Mouse (Mus musculus): Measurements from ENCODE around the gene Ccnf. TPM values are rescaled to one million over a fixed set of nuclear protein-coding genes. Genes with fewer than 3 reads are reported as not detected.

The Ccnf gene
- polyA plus RNA-seq, 1 experiment from 2014 or later, result 42.2 TPM

GRCm38 (mm10) chr17:24236921-24237320 is 14.4 kb downstream of the Ccnf start:
- no peak for DNase-seq (ENCODE audit: low spot score)
- H3K9me3 ChIP-seq (ENCODE audit: control insufficient read depth, low read length), result no peaks in the 10 kb centered on the region
- no peak for ATAC-seq (ENCODE audit: low read depth)
- H3K4me1 ChIP-seq (ENCODE audit: control insufficient read depth, insufficient read depth, low read length), result no peaks in the 10 kb centered on the region
- no peak overlapping the region for H3K9ac ChIP-seq (ENCODE audit: low read depth, low read length)
- peaks cover 100% of the 10 kb centered on the region for H3K36me3 ChIP-seq (ENCODE audit: control insufficient read depth, insufficient read depth, low read length)
- no peaks in the 10 kb centered on the region for H3K27me3 ChIP-seq (replicated peaks; ENCODE audit: control insufficient read depth, insufficient read depth, low read length)
- no peak overlapping the region for H3K4me3 ChIP-seq (ENCODE audit: low read depth, low read length)
- H3K27ac ChIP-seq (replicated peaks; ENCODE audit: low read depth, low read length), result no peak overlapping the region
- WGBS, result 96% methylated on average over 7 of the region's 7 CpGs
- no peak overlapping the region for H3K4me2 ChIP-seq (ENCODE audit: low read depth, low read length)

DNA sequence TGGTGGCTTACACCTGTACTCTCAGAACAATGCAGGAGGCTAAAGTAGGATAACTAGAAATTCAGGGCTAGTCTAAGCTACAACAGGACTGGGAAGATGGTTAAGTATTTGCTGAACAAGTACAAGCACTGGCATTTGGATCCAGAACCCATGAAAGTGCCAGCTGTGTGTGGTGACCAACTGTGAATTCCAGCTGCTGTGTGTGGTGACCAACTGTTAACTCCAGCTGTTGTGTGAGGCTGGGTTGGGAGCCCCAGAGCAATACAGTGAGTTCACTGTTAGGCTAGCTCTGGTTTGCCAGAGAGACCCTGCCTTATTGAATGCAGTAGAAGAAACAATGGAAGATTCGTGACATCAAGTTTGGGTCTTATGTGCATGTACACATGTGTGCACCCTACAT is 14.8 kb downstream of the Ccnf start:
- 94% methylated on average over 1 of the region's 1 CpGs for WGBS
- H3K4me3 ChIP-seq (ENCODE audit: low read depth, low read length), result no peak overlapping the region
- H3K27me3 ChIP-seq (replicated peaks; ENCODE audit: control insufficient read depth, insufficient read depth, low read length), result no peaks in the 10 kb centered on the region
- H3K4me2 ChIP-seq (ENCODE audit: low read depth, low read length), result no peak overlapping the region
- ATAC-seq (ENCODE audit: low read depth) (no peak), DNase-seq (ENCODE audit: low spot score) (no peak)
- no peak overlapping the region for H3K27ac ChIP-seq (replicated peaks; ENCODE audit: low read depth, low read length)
- peaks cover 99% of the 10 kb centered on the region for H3K36me3 ChIP-seq (ENCODE audit: control insufficient read depth, insufficient read depth, low read length)
- H3K9me3 ChIP-seq (ENCODE audit: control insufficient read depth, low read length), result no peaks in the 10 kb centered on the region
- no peak overlapping the region for H3K9ac ChIP-seq (ENCODE audit: low read depth, low read length)
- no peaks in the 10 kb centered on the region for H3K4me1 ChIP-seq (ENCODE audit: control insufficient read depth, insufficient read depth, low read length)

DNA sequence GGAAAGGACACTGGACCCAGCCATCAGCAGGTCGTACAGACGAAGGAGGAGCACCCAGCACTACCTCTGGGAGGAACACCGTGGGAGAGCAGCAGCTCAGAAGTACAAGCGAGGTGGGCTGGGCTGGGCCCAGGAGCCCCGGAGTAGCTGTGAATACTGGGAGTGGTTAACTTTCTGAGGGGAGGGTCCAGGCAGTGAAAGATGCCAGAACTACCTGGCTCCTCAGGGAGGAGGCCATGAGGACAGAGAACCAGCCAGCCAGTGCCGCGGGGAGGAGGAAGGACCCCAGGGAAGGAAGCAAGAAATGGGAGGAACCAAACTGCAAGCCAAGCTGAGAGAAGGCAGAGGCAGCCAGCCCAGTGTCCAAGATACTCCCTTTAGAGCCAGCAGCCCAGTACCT is 23.3 kb downstream of the Ccnf start:
- H3K4me1 ChIP-seq (ENCODE audit: control insufficient read depth, insufficient read depth, low read length), result no peaks in the 10 kb centered on the region
- H3K36me3 ChIP-seq (ENCODE audit: control insufficient read depth, insufficient read depth, low read length), result peaks cover 91% of the 10 kb centered on the region
- no peak for ATAC-seq (ENCODE audit: low read depth)
- no peaks in the 10 kb centered on the region for H3K9me3 ChIP-seq (ENCODE audit: control insufficient read depth, low read length)
- H3K4me3 ChIP-seq (ENCODE audit: low read depth, low read length), result no peak overlapping the region
- no peak overlapping the region for H3K27ac ChIP-seq (replicated peaks; ENCODE audit: low read depth, low read length)
- WGBS, result 90% methylated on average over 7 of the region's 7 CpGs
- H3K9ac ChIP-seq (ENCODE audit: low read depth, low read length), result no peak overlapping the region
- no peak overlapping the region for H3K4me2 ChIP-seq (ENCODE audit: low read depth, low read length)
- no peaks in the 10 kb centered on the region for H3K27me3 ChIP-seq (replicated peaks; ENCODE audit: control insufficient read depth, insufficient read depth, low read length)
- DNase-seq (ENCODE audit: low spot score), result no peak

DNA sequence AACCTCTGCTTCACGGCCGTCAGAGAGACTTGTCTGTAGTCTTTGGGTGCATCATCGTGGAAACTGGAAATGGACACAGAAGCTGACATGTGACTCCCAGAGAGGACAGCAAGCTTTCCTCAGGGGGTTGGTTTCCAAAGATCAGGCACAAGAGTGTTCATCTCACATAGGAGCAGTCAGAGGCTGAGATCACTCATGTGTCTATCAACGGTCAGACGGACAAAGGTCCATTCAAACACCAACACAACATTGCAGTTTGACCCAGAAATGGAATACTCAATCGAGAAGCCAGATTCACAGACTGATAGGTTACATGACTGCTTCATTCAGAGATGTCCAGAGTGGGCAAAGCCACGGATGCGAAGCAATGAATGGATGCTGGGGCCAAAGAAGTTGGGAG is 24.6 kb downstream of the Ccnf start:
- H3K4me1 ChIP-seq (ENCODE audit: control insufficient read depth, insufficient read depth, low read length), result no peaks in the 10 kb centered on the region
- no peak for ATAC-seq (ENCODE audit: low read depth)
- no peak for DNase-seq (ENCODE audit: low spot score)
- H3K9ac ChIP-seq (ENCODE audit: low read depth, low read length), result no peak overlapping the region
- no peak overlapping the region for H3K4me3 ChIP-seq (ENCODE audit: low read depth, low read length)
- no peaks in the 10 kb centered on the region for H3K9me3 ChIP-seq (ENCODE audit: control insufficient read depth, low read length)
- 91% methylated on average over 8 of the region's 8 CpGs for WGBS
- no peak overlapping the region for H3K27ac ChIP-seq (replicated peaks; ENCODE audit: low read depth, low read length)
- no peak overlapping the region for H3K4me2 ChIP-seq (ENCODE audit: low read depth, low read length)
- peaks cover 82% of the 10 kb centered on the region for H3K36me3 ChIP-seq (ENCODE audit: control insufficient read depth, insufficient read depth, low read length)
- no peaks in the 10 kb centered on the region for H3K27me3 ChIP-seq (replicated peaks; ENCODE audit: control insufficient read depth, insufficient read depth, low read length)

DNA sequence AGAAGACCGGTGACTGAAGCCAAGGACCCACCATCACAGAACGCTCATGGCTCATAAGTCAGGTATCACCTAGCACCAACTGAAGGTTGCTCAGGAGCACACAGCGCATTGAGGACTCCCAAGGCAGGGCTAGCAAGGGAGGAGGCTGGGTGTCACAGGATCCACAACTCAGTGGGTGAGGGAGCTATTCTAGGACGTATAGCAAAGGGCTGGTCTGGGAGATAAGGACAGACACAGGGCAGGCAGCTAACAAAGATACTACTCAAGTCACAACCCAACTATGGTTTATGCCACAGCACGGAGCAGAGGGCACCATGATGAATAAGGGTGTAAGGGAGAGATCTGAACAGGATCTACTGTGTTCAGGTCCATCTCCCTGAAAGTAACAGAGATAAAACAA is 25.4 kb downstream of the Ccnf start:
- H3K4me3 ChIP-seq (ENCODE audit: low read depth, low read length), result no peak overlapping the region
- H3K4me1 ChIP-seq (ENCODE audit: control insufficient read depth, insufficient read depth, low read length), result no peaks in the 10 kb centered on the region
- DNase-seq (ENCODE audit: low spot score) (no peak), ATAC-seq (ENCODE audit: low read depth) (no peak)
- H3K27ac ChIP-seq (replicated peaks; ENCODE audit: low read depth, low read length), result no peak overlapping the region
- peaks cover 75% of the 10 kb centered on the region for H3K36me3 ChIP-seq (ENCODE audit: control insufficient read depth, insufficient read depth, low read length)
- no peaks in the 10 kb centered on the region for H3K9me3 ChIP-seq (ENCODE audit: control insufficient read depth, low read length)
- no peak overlapping the region for H3K4me2 ChIP-seq (ENCODE audit: low read depth, low read length)
- peak overlapping the region; percentile 5; the same call in 1 of the 2 replicates for H3K9ac ChIP-seq (ENCODE audit: low read depth, low read length)
- no peaks in the 10 kb centered on the region for H3K27me3 ChIP-seq (replicated peaks; ENCODE audit: control insufficient read depth, insufficient read depth, low read length)
- 92% methylated on average over 5 of the region's 5 CpGs for WGBS

DNA sequence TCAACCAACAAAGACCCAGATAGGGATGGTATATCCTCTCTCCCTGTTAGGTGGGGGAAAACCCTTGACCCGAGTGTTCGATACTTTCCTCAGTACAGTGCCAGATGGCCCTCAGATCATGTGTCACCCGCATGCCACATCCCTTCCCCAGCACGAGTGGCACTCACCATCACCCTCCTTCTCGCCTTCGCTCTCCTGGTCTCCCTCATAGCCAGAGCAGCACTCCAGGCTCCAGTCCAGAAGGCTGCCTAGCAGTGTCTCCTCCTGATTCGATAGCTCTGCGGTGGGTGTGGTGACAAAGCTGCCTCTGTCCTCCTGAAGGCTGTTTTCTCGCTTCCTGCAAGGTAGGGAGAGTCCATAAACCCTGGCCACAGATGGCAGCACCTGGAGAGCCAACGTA is 26.5 kb downstream of the Ccnf start:
- Histone ChIP-seq H3K27ac (replicated peaks; ENCODE audit: low read depth, low read length) (no peak overlapping the region), H3K4me2 (ENCODE audit: low read depth, low read length) (no peak overlapping the region), H3K4me1 (ENCODE audit: control insufficient read depth, insufficient read depth, low read length) (peaks cover 4% of the 10 kb centered on the region), H3K36me3 (ENCODE audit: control insufficient read depth, insufficient read depth, low read length) (peaks cover 65% of the 10 kb centered on the region), H3K9ac (ENCODE audit: low read depth, low read length) (no peak overlapping the region), H3K4me3 (ENCODE audit: low read depth, low read length) (no peak overlapping the region), H3K27me3 (replicated peaks; ENCODE audit: control insufficient read depth, insufficient read depth, low read length) (no peaks in the 10 kb centered on the region), H3K9me3 (ENCODE audit: control insufficient read depth, low read length) (no peaks in the 10 kb centered on the region)
- no peak for ATAC-seq (ENCODE audit: low read depth)
- no peak for DNase-seq (ENCODE audit: low spot score)
- WGBS, result 88% methylated on average over 10 of the region's 10 CpGs

DNA sequence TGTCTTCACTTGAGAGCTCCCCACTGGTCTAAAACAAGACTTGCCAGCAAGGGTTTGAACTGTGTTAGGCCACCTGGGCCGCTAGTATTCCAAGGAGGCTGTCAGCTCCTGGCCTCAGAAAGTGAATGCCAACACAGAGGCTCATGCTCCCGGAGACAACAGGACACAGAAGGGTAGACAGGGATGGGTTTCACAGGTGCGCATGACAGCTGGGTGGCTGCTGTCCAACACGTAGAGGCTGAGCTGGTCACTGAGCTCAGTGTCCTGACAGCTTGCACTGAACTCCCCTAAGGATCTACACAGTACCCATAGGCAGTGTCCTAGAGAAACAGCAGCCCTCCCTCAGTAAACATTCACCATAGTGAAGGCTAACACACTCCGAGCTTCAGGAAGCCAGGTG is 27.8 kb downstream of the Ccnf start:
- Histone ChIP-seq H3K9ac (ENCODE audit: low read depth, low read length) (no peak overlapping the region), H3K27ac (replicated peaks; ENCODE audit: low read depth, low read length) (no peak overlapping the region), H3K4me3 (ENCODE audit: low read depth, low read length) (no peak overlapping the region), H3K4me1 (ENCODE audit: control insufficient read depth, insufficient read depth, low read length) (peaks cover 8% of the 10 kb centered on the region), H3K27me3 (replicated peaks; ENCODE audit: control insufficient read depth, insufficient read depth, low read length) (no peaks in the 10 kb centered on the region), H3K9me3 (ENCODE audit: control insufficient read depth, low read length) (no peaks in the 10 kb centered on the region), H3K36me3 (ENCODE audit: control insufficient read depth, insufficient read depth, low read length) (peaks cover 57% of the 10 kb centered on the region), H3K4me2 (ENCODE audit: low read depth, low read length) (no peak overlapping the region)
- ATAC-seq (ENCODE audit: low read depth), result no peak
- WGBS, result 88% methylated on average over 5 of the region's 5 CpGs
- DNase-seq (ENCODE audit: low spot score), result no peak

DNA sequence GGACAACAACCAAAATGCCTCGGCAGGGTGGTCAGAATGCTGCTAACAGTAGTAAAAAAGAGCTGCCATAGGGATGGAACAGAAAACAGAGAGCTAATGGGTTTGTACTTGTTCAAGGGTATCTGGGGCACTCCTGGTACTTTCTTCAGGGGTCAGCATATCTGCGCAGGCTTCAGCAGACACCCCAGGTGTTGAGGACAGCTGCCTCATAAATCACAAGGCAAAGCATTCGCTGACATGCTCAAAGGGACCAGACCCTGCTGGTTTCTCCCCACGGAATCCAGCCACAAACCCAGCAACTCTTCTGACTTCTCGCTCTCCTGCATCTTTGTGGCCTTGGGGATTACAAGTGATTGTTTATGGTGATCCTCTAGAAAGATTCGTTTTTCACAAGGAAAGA is 28.6 kb downstream of the Ccnf start:
- H3K4me1 ChIP-seq (ENCODE audit: control insufficient read depth, insufficient read depth, low read length), result peaks cover 8% of the 10 kb centered on the region
- H3K4me3 ChIP-seq (ENCODE audit: low read depth, low read length), result no peak overlapping the region
- H3K36me3 ChIP-seq (ENCODE audit: control insufficient read depth, insufficient read depth, low read length), result peaks cover 57% of the 10 kb centered on the region
- WGBS, result 77% methylated on average over 6 of the region's 6 CpGs
- H3K4me2 ChIP-seq (ENCODE audit: low read depth, low read length), result no peak overlapping the region
- DNase-seq (ENCODE audit: low spot score) (no peak), ATAC-seq (ENCODE audit: low read depth) (no peak)
- H3K27me3 ChIP-seq (replicated peaks; ENCODE audit: control insufficient read depth, insufficient read depth, low read length), result no peaks in the 10 kb centered on the region
- H3K27ac ChIP-seq (replicated peaks; ENCODE audit: low read depth, low read length), result no peak overlapping the region
- H3K9me3 ChIP-seq (ENCODE audit: control insufficient read depth, low read length), result no peaks in the 10 kb centered on the region
- no peak overlapping the region for H3K9ac ChIP-seq (ENCODE audit: low read depth, low read length)

GRCm38 (mm10) chr17:24220435-24221411 is 30.6 kb downstream of the Ccnf start, which contains the start of gene Tedc2:
TSS of gene Tedc2 (minus strand) at chr17:24220851.
- no peaks in the 10 kb centered on the region for H3K9me3 ChIP-seq (ENCODE audit: control insufficient read depth, low read length)
- peak within 1 kb of the TSS; percentile 75 for H3K9ac ChIP-seq (ENCODE audit: low read depth, low read length)
- peak within 1 kb of the TSS; percentile 92 for H3K4me2 ChIP-seq (ENCODE audit: low read depth, low read length)
- H3K36me3 ChIP-seq (ENCODE audit: control insufficient read depth, insufficient read depth, low read length), result peaks cover 57% of the 10 kb centered on the region
- DNase-seq (ENCODE audit: low spot score), result peak; percentile 97
- H3K4me3 ChIP-seq (ENCODE audit: low read depth, low read length), result peak within 1 kb of the TSS; percentile 70
- no peaks in the 10 kb centered on the region for H3K27me3 ChIP-seq (replicated peaks; ENCODE audit: control insufficient read depth, insufficient read depth, low read length)
- peak; percentile 96 for ATAC-seq (ENCODE audit: low read depth)
- WGBS, result 5% methylated on average over 39 of the region's 41 CpGs
- peak within 1 kb of the TSS; percentile 16; the same call in 1 of the 2 replicates for H3K27ac ChIP-seq (replicated peaks; ENCODE audit: low read depth, low read length)
- peaks cover 8% of the 10 kb centered on the region for H3K4me1 ChIP-seq (ENCODE audit: control insufficient read depth, insufficient read depth, low read length)

All from embryonic facial prominence, embryonic 14.5 days (tissue).